Mouse (Mus musculus): ENCODE data around the gene Gm45618. TPM values are rescaled to one million over a fixed set of nuclear protein-coding genes. Genes with fewer than 3 reads are reported as not detected.

The Gm45618 gene
- total RNA-seq (2023) = not detected

GRCm38 (mm10) chr7:142120629-142121028 lies at the start of gene Gm45618:
TSS of gene Gm45618 (minus strand) at chr7:142120729.

GRCm38 (mm10) chr7:142165639-142166038 lies 45.1 kb upstream of the Gm45618 start, which contains the start of gene Gm4553:
TSS of gene Gm4553 (minus strand) at chr7:142165739.

GRCm38 (mm10) chr7:142157013-142157412 lies 36.5 kb upstream of the Gm45618 start, which contains the start of gene Gm29735:
TSS of gene Gm29735 (minus strand) at chr7:142157113.

GRCm38 (mm10) chr7:142144507-142144906 lies 24.0 kb upstream of the Gm45618 start, which contains the start of gene Gm45337:
TSS of gene Gm45337 (minus strand) at chr7:142144607.

DNA sequence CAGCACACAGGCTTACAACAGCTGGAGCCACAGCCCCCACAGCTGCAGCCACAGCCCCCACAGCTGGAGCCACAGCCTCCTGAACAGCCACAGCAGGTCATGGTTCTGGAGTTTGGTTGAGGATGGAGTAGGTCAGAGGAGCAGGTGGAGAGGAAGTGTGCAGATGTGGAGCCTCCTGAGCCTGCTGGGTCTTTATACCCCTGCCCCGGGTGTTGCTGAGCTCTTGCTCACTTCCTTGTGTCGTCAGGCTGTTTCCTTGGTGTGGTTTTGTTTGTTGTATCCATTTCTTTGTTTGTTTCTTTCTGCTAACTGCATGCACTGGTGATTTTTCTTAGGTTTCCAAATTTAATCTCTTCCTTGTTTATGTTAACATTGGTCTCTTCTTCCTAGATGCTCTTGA lies 15.4 kb upstream of the Gm45618 start, which contains the start of gene Gm39115:
Gene Gm39115 (minus strand): TSS at position 101 of the 400 bp plus-strand sequence.

GRCm38 (mm10) chr7:142095183-142095931 lies 25.2 kb downstream of the Gm45618 start, which contains the start of gene Dusp8:
TSS of gene Dusp8 (minus strand) at chr7:142095843.

Other genes starting within 250 kb of the Gm45618 start
- 73.4 TPM for gene Tollip, start 202.2 kb downstream of the Gm45618 start, total RNA-seq (2023)
- gene Brsk2, start 171.0 kb downstream of the Gm45618 start, total RNA-seq (2023) = not detected
- 82.7 TPM for gene Mob2, start 59.7 kb downstream of the Gm45618 start, total RNA-seq (2023)
- 7.7 TPM for gene Dusp8, start 24.9 kb downstream of the Gm45618 start, total RNA-seq (2023)
- gene Gm39115, start 15.3 kb upstream of the Gm45618 start, total RNA-seq (2023) = not detected
- not detected for gene Gm45337, start 23.9 kb upstream of the Gm45618 start, total RNA-seq (2023)
- gene Gm29735, start 36.4 kb upstream of the Gm45618 start, total RNA-seq (2023) = not detected
- gene Gm4553, start 45.0 kb upstream of the Gm45618 start, total RNA-seq (2023) = not detected
- gene Krtap5-2, start 55.3 kb upstream of the Gm45618 start, total RNA-seq (2023) = not detected
- not detected for gene Gm10153, start 69.7 kb upstream of the Gm45618 start, total RNA-seq (2023)
- gene Krtap5-3, start 80.6 kb upstream of the Gm45618 start, total RNA-seq (2023) = not detected
- gene Gm7579, start 91.1 kb upstream of the Gm45618 start, total RNA-seq (2023) = not detected
- not detected for gene Krtap5-5, start 109.2 kb upstream of the Gm45618 start, total RNA-seq (2023)
- not detected for gene Gm40460, start 120.3 kb upstream of the Gm45618 start, total RNA-seq (2023)
- gene Gm2431, start 137.6 kb upstream of the Gm45618 start, total RNA-seq (2023) = not detected
- not detected for gene Gm4559, start 153.6 kb upstream of the Gm45618 start, total RNA-seq (2023)
- gene Krtap5-1, start 176.4 kb upstream of the Gm45618 start, total RNA-seq (2023) = not detected
- not detected for gene Krtap5-4, start 182.8 kb upstream of the Gm45618 start, total RNA-seq (2023)

All from CD4-positive naive resting alpha-beta T cell, adult 76 days (primary cell).